In the genomic region with DNA sequence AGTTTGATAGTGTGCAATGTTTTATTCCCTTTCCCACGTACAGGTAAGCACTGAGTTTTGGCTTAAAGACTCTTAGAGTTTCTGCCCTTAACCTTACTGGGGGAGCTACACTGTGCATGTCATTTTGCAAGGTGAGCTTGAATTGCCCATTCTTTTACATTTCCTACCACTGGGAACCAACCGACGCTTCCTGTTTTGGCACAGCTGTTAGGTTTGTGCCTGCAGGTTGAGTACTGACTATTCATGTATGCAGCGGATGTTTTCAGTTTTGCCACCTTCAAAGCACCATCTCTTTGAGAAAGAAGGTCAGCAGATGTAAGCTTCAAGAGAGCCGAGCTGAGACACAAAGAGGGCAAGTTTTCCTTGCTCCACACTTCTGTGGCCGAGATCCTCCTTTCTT, we compare ENCODE assay signal across 8 mouse cellular contexts. TPM values are rescaled to one million over a fixed set of nuclear protein-coding genes. Genes with fewer than 3 reads are reported as not detected.
DNase-seq lines count a peak whose midpoint lies in the region; ATAC-seq and TF ChIP-seq lines count a peak whose summit lies in the region.

No protein-coding gene starts in this region.

- no peak for TF ChIP-seq POLR2A in myocyte (IDR thresholded peaks at IDR 0.05; ENCODE audit: insufficient read length, low read depth)

- no peak for ATAC-seq in hindbrain, embryonic 15.5 days (ENCODE audit: low FRiP score, low read depth)

- no peak overlapping the region for H3ac ChIP-seq in myocyte (ENCODE audit: control insufficient read depth, insufficient read length)

- no peaks in the 10 kb centered on the region for H3K9me3 ChIP-seq in hindbrain, embryonic 15.5 days

- H3K4me1 ChIP-seq in hindbrain, embryonic 15.5 days (replicated peaks): peaks cover 29% of the 10 kb centered on the region

- peak overlapping the region; percentile 64 for H3K4me2 ChIP-seq in hindbrain, embryonic 15.5 days
- peak overlapping the region; percentile 78 for H3K4me2 ChIP-seq in myocyte (ENCODE audit: low read depth)

- peak overlapping the region; percentile 92 for H3K4me3 ChIP-seq in hindbrain, embryonic 15.5 days
- peak overlapping the region; percentile 55 for H3K4me3 ChIP-seq in myocyte

- peak; percentile 2 for DNase-seq in embryo, embryonic 10.5 days (ENCODE audit: low spot score)
- DNase-seq in embryo, embryonic 10 days (ENCODE audit: low spot score): no peak
- peak; percentile 64 for DNase-seq in T-cell, adult 2 months (ENCODE audit: low spot score)
- DNase-seq in retina, embryonic 14.5 days (ENCODE audit: low spot score): no peak
- no peak for DNase-seq in adipocyte (ENCODE audit: low spot score)
- DNase-seq in left cerebral cortex, adult 11 months (ENCODE audit: low spot score): no peak

- no peaks in the 10 kb centered on the region for H3K27me3 ChIP-seq in hindbrain, embryonic 15.5 days
- no peaks in the 10 kb centered on the region for H3K27me3 ChIP-seq in myocyte (ENCODE audit: control insufficient read depth, insufficient read depth, insufficient read length)

- H3K79me2 ChIP-seq in myocyte (ENCODE audit: control insufficient read depth, insufficient read depth): peaks cover 20% of the 10 kb centered on the region

- no peak overlapping the region for H3K27ac ChIP-seq in hindbrain, embryonic 15.5 days (replicated peaks)

- 49% methylated on average over 6 of the region's 6 CpGs for WGBS in hindbrain, embryonic 15.5 days

- no peak overlapping the region for H3K9ac ChIP-seq in hindbrain, embryonic 15.5 days

- peaks cover 10% of the 10 kb centered on the region for H3K36me3 ChIP-seq in hindbrain, embryonic 15.5 days
- peaks cover 4% of the 10 kb centered on the region for H3K36me3 ChIP-seq in myocyte (ENCODE audit: control insufficient read depth, insufficient read depth)

TF ChIP-seq in myocyte, 11 proteins besides CTCF, POLR2A, EP300 and RAD21:
- TF ChIP-seq MYOG (IDR thresholded peaks at IDR 0.05; ENCODE audit: control insufficient read depth in 1 of 3, insufficient read depth in 1 of 3, insufficient read length in 2 of 3, low read depth in 2 of 3): no peak
- TF ChIP-seq POLR2AphosphoS2 (IDR thresholded peaks at IDR 0.05; ENCODE audit: insufficient read length, low read depth): no peak
- no peak for TF ChIP-seq E2F4 (IDR thresholded peaks at IDR 0.05; ENCODE audit: insufficient read depth)
- TF ChIP-seq USF1 (IDR thresholded peaks at IDR 0.05; ENCODE audit: low read depth): no peak
- no peak for TF ChIP-seq CEBPB (IDR thresholded peaks at IDR 0.05; ENCODE audit: insufficient read depth, poor library complexity, severe bottlenecking)
- TF ChIP-seq MYOD1 (IDR thresholded peaks at IDR 0.05; ENCODE audit: control insufficient read depth in 1 of 3, insufficient read length in 2 of 3, low read depth in 2 of 3): no peak

RNA-seq across cellular contexts. Expression of a gene that starts 1.3 kb away (rescaled TPM):
- polyA plus RNA-seq in hindbrain, embryonic 15.5 days (2015; fragmentation: Nextera tagmentation; extraction: Ambion mirVana): 46.9 and 53.4 TPM in 2 replicates
- polyA plus RNA-seq in myocyte (2012; fragmentation: generic; extraction: Trizol): 4.2 TPM

RNA-seq across cellular contexts. Expression of a gene that starts 45.5 kb away (rescaled TPM):
- 8.9 and 9.2 TPM in 2 replicates for polyA plus RNA-seq in hindbrain, embryonic 15.5 days (2015; fragmentation: Nextera tagmentation; extraction: Ambion mirVana)
- 4.6 TPM for polyA plus RNA-seq in myocyte (2012; fragmentation: generic; extraction: Trizol)

Comparison
In these comparisons a context has a peak if more than half of its experiments do, and no peak if none do; other contexts are left out.
1. DNase-seq: peak in embryo, embryonic 10.5 days (single experiment) and T-cell, adult 2 months (single experiment); none in embryo, embryonic 10 days (single experiment), retina, embryonic 14.5 days (single experiment), adipocyte (single experiment) and left cerebral cortex, adult 11 months (single experiment).